ENCODE assay signal across 8 mouse cellular contexts in the genomic region with DNA sequence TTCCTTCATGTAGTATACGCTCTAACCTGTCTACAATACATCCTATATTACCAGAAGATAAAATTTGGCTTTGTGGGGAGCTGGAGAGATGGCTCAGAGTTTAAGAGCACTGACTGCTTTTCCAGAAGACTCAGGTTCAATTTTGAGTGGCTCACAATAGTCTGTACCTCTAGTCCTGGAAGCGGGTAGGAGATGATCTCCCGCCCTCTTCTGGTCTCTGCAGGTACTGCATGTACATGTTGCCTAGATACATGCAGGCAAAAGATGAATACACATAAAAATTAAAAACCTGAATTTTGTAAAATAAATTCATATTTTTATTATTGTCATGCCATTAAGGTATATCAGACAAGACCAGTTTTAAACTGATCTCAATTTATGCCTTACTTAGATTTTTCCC. TPM values are rescaled to one million over a fixed set of nuclear protein-coding genes. Genes with fewer than 3 reads are reported as not detected.
DNase-seq lines count a peak whose midpoint lies in the region; ATAC-seq and TF ChIP-seq lines count a peak whose summit lies in the region.

No protein-coding gene starts in this region.

- no peak for ATAC-seq in neural tube, embryonic 15.5 days (ENCODE audit: low FRiP score)
- ATAC-seq in forebrain, embryonic 14.5 days: no peak
- ATAC-seq in liver, postnatal 0 days: no peak

- no peak overlapping the region for H3K4me2 ChIP-seq in neural tube, embryonic 15.5 days
- H3K4me2 ChIP-seq in forebrain, embryonic 14.5 days (ENCODE audit: low read length): no peak overlapping the region
- no peak overlapping the region for H3K4me2 ChIP-seq in liver, postnatal 0 days (ENCODE audit: low read depth, low read length)

- H3K4me3 ChIP-seq in neural tube, embryonic 15.5 days (replicated peaks): no peak overlapping the region
- no peak overlapping the region for H3K4me3 ChIP-seq in bone marrow, adult 2 months (replicated peaks; ENCODE audit: control insufficient read depth, low read depth, low read length)
- H3K4me3 ChIP-seq in forebrain, embryonic 14.5 days (ENCODE audit: low read depth, low read length): no peak overlapping the region
- no peak overlapping the region for H3K4me3 ChIP-seq in liver, postnatal 0 days (ENCODE audit: low read depth, low read length)

- peak; percentile 30; the same call in 1 of the 2 replicates for TF ChIP-seq CTCF in bone marrow, adult 2 months (IDR thresholded peaks at IDR 0.05; ENCODE audit: control insufficient read depth, insufficient read depth, low read length)
- TF ChIP-seq CTCF in liver, postnatal 0 days (IDR thresholded peaks at IDR 0.05; ENCODE audit: low read depth): peak; percentile 74

- TF ChIP-seq POLR2A in bone marrow, adult 2 months (IDR thresholded peaks at IDR 0.05; ENCODE audit: borderline replicate concordance, control insufficient read depth, low read depth, low read length): no peak

- peaks cover 5% of the 10 kb centered on the region; the same call in 1 of the 2 replicates for H3K27me3 ChIP-seq in neural tube, embryonic 15.5 days (replicated peaks)
- no peaks in the 10 kb centered on the region for H3K27me3 ChIP-seq in forebrain, embryonic 14.5 days (replicated peaks; ENCODE audit: control insufficient read depth, insufficient read depth, low read length)
- H3K27me3 ChIP-seq in liver, postnatal 0 days (ENCODE audit: insufficient read depth, low read length): no peaks in the 10 kb centered on the region

- no peak overlapping the region for H3K9ac ChIP-seq in neural tube, embryonic 15.5 days (replicated peaks)
- H3K9ac ChIP-seq in forebrain, embryonic 14.5 days (ENCODE audit: low read length): no peak overlapping the region
- no peak overlapping the region for H3K9ac ChIP-seq in liver, postnatal 0 days (replicated peaks)

- H3K27ac ChIP-seq in neural tube, embryonic 15.5 days (replicated peaks): no peak overlapping the region
- no peak overlapping the region for H3K27ac ChIP-seq in bone marrow, adult 2 months (ENCODE audit: control insufficient read depth, insufficient read depth, low read depth, low read length, poor library complexity)
- H3K27ac ChIP-seq in forebrain, embryonic 14.5 days (ENCODE audit: low read depth, low read length): no peak overlapping the region
- H3K27ac ChIP-seq in liver, postnatal 0 days (ENCODE audit: low read depth): no peak overlapping the region

- H3K4me1 ChIP-seq in neural tube, embryonic 15.5 days: no peaks in the 10 kb centered on the region
- H3K4me1 ChIP-seq in bone marrow, adult 2 months (ENCODE audit: control insufficient read depth, insufficient read depth, low read length): no peaks in the 10 kb centered on the region
- no peaks in the 10 kb centered on the region for H3K4me1 ChIP-seq in forebrain, embryonic 14.5 days (ENCODE audit: control insufficient read depth, insufficient read depth, low read length)
- no peaks in the 10 kb centered on the region for H3K4me1 ChIP-seq in liver, postnatal 0 days (ENCODE audit: insufficient read depth)

- H3K36me3 ChIP-seq in neural tube, embryonic 15.5 days: no peaks in the 10 kb centered on the region
- H3K36me3 ChIP-seq in forebrain, embryonic 14.5 days (ENCODE audit: control insufficient read depth, insufficient read depth, low read length): no peaks in the 10 kb centered on the region
- H3K36me3 ChIP-seq in liver, postnatal 0 days (replicated peaks; ENCODE audit: insufficient read depth, low read length): no peaks in the 10 kb centered on the region

- 38% methylated on average over 3 of the region's 3 CpGs for WGBS in neural tube, embryonic 15.5 days
- WGBS in bone marrow, adult 2 months: 34% methylated on average over 3 of the region's 3 CpGs
- 40% methylated on average over 3 of the region's 3 CpGs for WGBS in forebrain, embryonic 14.5 days
- 42% methylated on average over 3 of the region's 3 CpGs for WGBS in liver, postnatal 0 days (ENCODE audit: insufficient replicate concordance)

- H3K9me3 ChIP-seq in neural tube, embryonic 15.5 days (replicated peaks): no peaks in the 10 kb centered on the region
- no peaks in the 10 kb centered on the region for H3K9me3 ChIP-seq in forebrain, embryonic 14.5 days (replicated peaks; ENCODE audit: control insufficient read depth, low read length)
- H3K9me3 ChIP-seq in liver, postnatal 0 days (ENCODE audit: low read length): no peaks in the 10 kb centered on the region

- no peak for TF ChIP-seq EP300 in liver, postnatal 0 days (IDR thresholded peaks at IDR 0.05; ENCODE audit: low read depth)

- DNase-seq in neural tube, embryonic 10.5 days (ENCODE audit: extremely low spot score, low spot score): peak; percentile 63
- DNase-seq in forebrain, embryonic 14.5 days (ENCODE audit: low spot score): peak; percentile 77
- peak; percentile 83 for DNase-seq in kidney, postnatal 10 days
- peak; percentile 57 for DNase-seq in liver, postnatal 0 days
- peak; percentile 62 for DNase-seq in right cerebral cortex, adult 18-20 months
- peak; percentile 15 for DNase-seq in yolk sac, embryonic 10.5 days (ENCODE audit: low spot score)

RNA-seq across cellular contexts. Expression of a gene that starts 28.4 kb away (rescaled TPM):
- 8.7 and 9.7 TPM in 2 replicates for polyA plus RNA-seq in neural tube, embryonic 15.5 days (2015; fragmentation: Nextera tagmentation; extraction: Ambion mirVana)
- 8.5 and 10.4 TPM in 2 replicates for polyA plus RNA-seq in bone marrow, adult 2 months (2011; ENCODE audit: insufficient read depth, insufficient read length, low replicate concordance, missing spikeins)
- polyA plus RNA-seq in forebrain, embryonic 14.5 days (2014; fragmentation: Nextera tagmentation; extraction: Ambion mirVana): 3.1 and 3.5 TPM in 2 replicates
- polyA plus RNA-seq in liver, postnatal 0 days (2015; fragmentation: Nextera tagmentation; extraction: Ambion mirVana): 3.3 TPM in 2 replicates

Comparison
In these comparisons a context has a peak if more than half of its experiments do, and no peak if none do; other contexts are left out.
1. DNase-seq: peak in every context shown above with its lines; median percentile 83 in kidney, postnatal 10 days; 77 in forebrain, embryonic 14.5 days; 63 in neural tube, embryonic 10.5 days; 62 in right cerebral cortex, adult 18-20 months; 57 in liver, postnatal 0 days; 15 in yolk sac, embryonic 10.5 days.